In the genomic region with DNA sequence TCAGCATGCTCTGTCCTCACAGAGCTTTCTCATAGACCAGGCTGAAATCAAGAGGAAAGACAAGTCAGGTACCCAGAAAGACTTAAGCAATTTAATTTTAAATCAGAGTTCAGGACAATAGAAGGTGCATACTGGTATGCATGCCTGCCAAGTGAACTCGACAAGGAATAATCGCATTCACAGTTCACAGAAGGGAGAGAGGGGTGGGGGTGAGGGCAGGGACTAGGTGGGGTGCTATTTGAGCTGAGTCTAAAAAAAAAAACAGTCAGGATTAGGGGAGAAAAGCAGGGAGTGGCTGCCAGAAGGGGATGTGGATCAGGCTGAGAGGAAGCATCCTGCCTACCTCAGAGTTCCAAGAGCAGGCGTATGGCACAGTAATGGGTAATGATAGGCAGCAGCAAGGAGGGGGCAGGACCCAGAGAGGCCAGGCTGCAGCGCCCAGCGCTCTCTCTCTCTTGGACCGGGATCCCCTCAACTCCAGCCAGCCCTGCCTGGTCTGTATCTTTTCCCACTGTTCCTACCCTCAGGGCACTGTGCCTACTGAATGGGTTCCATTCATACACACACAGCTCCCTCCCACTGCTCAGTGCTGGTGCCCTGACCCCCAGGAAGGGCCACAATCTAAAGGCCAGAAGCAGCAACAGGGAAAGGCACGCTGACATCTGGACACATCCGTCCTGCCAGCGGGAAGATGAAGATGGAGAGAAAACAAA, we compare ENCODE assay signal across 20 mouse cellular contexts. TPM values are rescaled to one million over a fixed set of nuclear protein-coding genes. Genes with fewer than 3 reads are reported as not detected.
DNase-seq lines count a peak whose midpoint lies in the region; ATAC-seq and TF ChIP-seq lines count a peak whose summit lies in the region.
"Had no signal": no experiment of that assay in that cellular context is flagged by ENCODE, and none has a peak within 500 bp of the region (broad histone marks: within the 10 kb centered on the region; RNA-seq: fewer than 3 reads in every experiment).

No protein-coding gene starts in this region.

- no peak overlapping the region for H3K4me3 ChIP-seq in hindbrain, embryonic 13.5 days
- H3K4me3 ChIP-seq in hindbrain, embryonic 14.5 days (replicated peaks; ENCODE audit: low read length) = no peak overlapping the region
- no peak overlapping the region for H3K4me3 ChIP-seq in stomach, postnatal 0 days (ENCODE audit: low read depth, low read length)
- H3K4me3 ChIP-seq: heart, embryonic 13.5 days had no signal

- no peak overlapping the region for H3K9ac ChIP-seq in hindbrain, embryonic 13.5 days
- no peak overlapping the region for H3K9ac ChIP-seq in hindbrain, embryonic 14.5 days
- no peak overlapping the region for H3K9ac ChIP-seq in stomach, postnatal 0 days (ENCODE audit: low read length)
- H3K9ac ChIP-seq: heart, embryonic 13.5 days had no signal

- no peak overlapping the region for H3K27ac ChIP-seq in hindbrain, embryonic 13.5 days
- H3K27ac ChIP-seq in hindbrain, embryonic 14.5 days = no peak overlapping the region
- H3K27ac ChIP-seq in stomach, postnatal 0 days (replicated peaks) = peak overlapping the region; percentile 65
- H3K27ac ChIP-seq: heart, embryonic 13.5 days; hindbrain, postnatal 0 days had no signal

- H3K4me2 ChIP-seq in hindbrain, embryonic 13.5 days = no peak overlapping the region
- H3K4me2 ChIP-seq in hindbrain, embryonic 14.5 days (replicated peaks) = no peak overlapping the region
- H3K4me2 ChIP-seq in stomach, postnatal 0 days (replicated peaks; ENCODE audit: low read depth) = no peak overlapping the region
- H3K4me2 ChIP-seq: heart, embryonic 13.5 days had no signal

- TF ChIP-seq EP300 in stomach, postnatal 0 days (optimal IDR thresholded peaks at IDR 0.05) = no peak

- H3K9me3 ChIP-seq in hindbrain, embryonic 13.5 days = no peaks in the 10 kb centered on the region
- H3K9me3 ChIP-seq in hindbrain, embryonic 14.5 days (ENCODE audit: control insufficient read depth, low read length) = no peaks in the 10 kb centered on the region
- H3K9me3 ChIP-seq in stomach, postnatal 0 days (ENCODE audit: control insufficient read depth, low read length) = no peaks in the 10 kb centered on the region
- H3K9me3 ChIP-seq: heart, embryonic 13.5 days had no signal

- H3K27me3 ChIP-seq in hindbrain, embryonic 13.5 days = no peaks in the 10 kb centered on the region
- H3K27me3 ChIP-seq in hindbrain, embryonic 14.5 days (ENCODE audit: control insufficient read depth, insufficient read depth, low read length) = no peaks in the 10 kb centered on the region
- no peaks in the 10 kb centered on the region for H3K27me3 ChIP-seq in stomach, postnatal 0 days (ENCODE audit: control insufficient read depth, insufficient read depth, low read length)
- H3K27me3 ChIP-seq: CH12.LX; heart, embryonic 13.5 days had no signal

- whole genome bisulfite sequencing in hindbrain, embryonic 13.5 days = 83% methylated on average over 9 of the region's 9 CpGs
- 91% methylated on average over 9 of the region's 9 CpGs for WGBS in hindbrain, embryonic 14.5 days
- 67% methylated on average over 9 of the region's 9 CpGs for WGBS in stomach, postnatal 0 days

- TF ChIP-seq CTCF in stomach, postnatal 0 days (IDR thresholded peaks at IDR 0.05; ENCODE audit: low read depth) = no peak

- peaks cover 62% of the 10 kb centered on the region for H3K36me3 ChIP-seq in hindbrain, embryonic 13.5 days
- H3K36me3 ChIP-seq in hindbrain, embryonic 14.5 days (replicated peaks; ENCODE audit: control insufficient read depth, insufficient read depth) = peaks cover 57% of the 10 kb centered on the region
- H3K36me3 ChIP-seq in stomach, postnatal 0 days (ENCODE audit: control insufficient read depth, insufficient read depth, low read length) = peaks cover 46% of the 10 kb centered on the region

- ATAC-seq in hindbrain, embryonic 13.5 days (ENCODE audit: low FRiP score) = 0 out of 2 replicates have a peak, but pooled peaks have one; percentile 27
- no peak for ATAC-seq in hindbrain, embryonic 14.5 days (ENCODE audit: low FRiP score)
- no peak for ATAC-seq in stomach, postnatal 0 days (ENCODE audit: low FRiP score, low TSS enrichment)
- ATAC-seq: forebrain, embryonic 14.5 days; hindbrain, postnatal 0 days had no signal

- DNase-seq in hindbrain, embryonic 14.5 days (ENCODE audit: low spot score) = no peak
- DNase-seq in spleen, postnatal 4 days (ENCODE audit: low spot score in 2 of 2) = peak; percentile 8 to 47
- no peak for DNase-seq in spleen, postnatal 10 days (ENCODE audit: low spot score in 2 of 2)
- DNase-seq in mesoderm, embryonic 11.5 days (ENCODE audit: low read depth, low spot score) = peak; percentile 17
- DNase-seq in stomach, postnatal 0 days (ENCODE audit: low spot score) = no peak
- no peak for DNase-seq in cerebellum, adult 11-12 months
- DNase-seq in layer of hippocampus, postnatal 36 days = no peak
- DNase-seq: adrenal gland, postnatal 10 days; cerebellum, adult 18-20 months; cerebellum, adult 9-11 months; cerebellum, postnatal 36 days; gastrocnemius, postnatal 36 days; heart, adult 11 months; heart, postnatal 36 days had no signal

- H3K4me1 ChIP-seq in hindbrain, embryonic 13.5 days (replicated peaks) = no peaks in the 10 kb centered on the region
- H3K4me1 ChIP-seq in hindbrain, embryonic 14.5 days (replicated peaks; ENCODE audit: control insufficient read depth, insufficient read depth, low read length) = no peaks in the 10 kb centered on the region
- H3K4me1 ChIP-seq in stomach, postnatal 0 days (replicated peaks; ENCODE audit: control insufficient read depth, insufficient read depth) = no peaks in the 10 kb centered on the region
- H3K4me1 ChIP-seq: heart, embryonic 13.5 days had no signal

RNA-seq across cellular contexts. Expression of gene Nol6, which starts 9.7 kb away (rescaled TPM):
- 31.0 and 32.5 TPM in 2 replicates for polyA plus RNA-seq in hindbrain, embryonic 13.5 days (2015; fragmentation: Nextera tagmentation; extraction: Ambion mirVana)
- polyA plus RNA-seq in hindbrain, embryonic 14.5 days (2014; fragmentation: Nextera tagmentation; extraction: Ambion mirVana) = 38.4 and 41.5 TPM in 2 replicates
- polyA plus RNA-seq in stomach, postnatal 0 days (2015; fragmentation: Nextera tagmentation; extraction: Ambion mirVana) = 9.5 and 10.9 TPM in 2 replicates
- total RNA-seq in layer of hippocampus, postnatal 36 days (2021) = 100 to 1,000 TPM in 1 of 2 experiments, 10 to 100 TPM in 1; 96.0 to 103 TPM

RNA-seq across cellular contexts. Expression of gene Aqp3, which starts 16.5 kb away (rescaled TPM):
- polyA plus RNA-seq in hindbrain, embryonic 13.5 days (2015; fragmentation: Nextera tagmentation; extraction: Ambion mirVana) = 0.18 TPM in 1 of 2 replicates, not detected in the other
- polyA plus RNA-seq in hindbrain, embryonic 14.5 days (2014; fragmentation: Nextera tagmentation; extraction: Ambion mirVana) = 0.17 TPM in 1 of 2 replicates, not detected in the other
- polyA plus RNA-seq in stomach, postnatal 0 days (2015; fragmentation: Nextera tagmentation; extraction: Ambion mirVana) = 202 and 227 TPM in 2 replicates
- total RNA-seq in layer of hippocampus, postnatal 36 days (2021) = not detected
- total RNA-seq: CH12.LX; gastrocnemius, adult 8-10 months; gastrocnemius, postnatal 36 days; heart, postnatal 36 days had no signal
- polyA plus RNA-seq: forebrain, embryonic 14.5 days had no signal

RNA-seq across cellular contexts. Expression of gene Ube2r2, which starts 21.0 kb away (rescaled TPM):
- polyA plus RNA-seq in hindbrain, embryonic 13.5 days (2015; fragmentation: Nextera tagmentation; extraction: Ambion mirVana) = 71.3 and 79.8 TPM in 2 replicates
- polyA plus RNA-seq in hindbrain, embryonic 14.5 days (2014; fragmentation: Nextera tagmentation; extraction: Ambion mirVana) = 68.5 and 68.7 TPM in 2 replicates
- 76.3 and 89.0 TPM in 2 replicates for polyA plus RNA-seq in stomach, postnatal 0 days (2015; fragmentation: Nextera tagmentation; extraction: Ambion mirVana)
- total RNA-seq in layer of hippocampus, postnatal 36 days (2021) = 10 to 100 TPM; 76.6 to 79.2 TPM

Comparison
In these comparisons a context has a peak if more than half of its experiments do, and no peak if none do; other contexts are left out.
1. DNase-seq: peak in spleen, postnatal 4 days (2 of 2) and mesoderm, embryonic 11.5 days (single experiment); none in hindbrain, embryonic 14.5 days (single experiment), spleen, postnatal 10 days (0 of 2), stomach, postnatal 0 days (single experiment), cerebellum, adult 11-12 months (single experiment) and layer of hippocampus, postnatal 36 days (0 of 2).
2. RNA of gene Aqp3, which starts 16.5 kb away (polyA plus RNA-seq): 202 to 227 TPM in stomach, postnatal 0 days; 0.17 TPM in hindbrain, embryonic 14.5 days and 0.18 TPM in hindbrain, embryonic 13.5 days; every median in the first group is over 100 times any median in the second.